Mouse (Mus musculus) B cell, adult 67 days (primary cell): Measurements from ENCODE around the gene H2al1d. TPM values are rescaled to one million over a fixed set of nuclear protein-coding genes. Genes with fewer than 3 reads are reported as not detected.

ENCODE experiments used
- total RNA-seq, 2 experiments: library from RNA; stranded (reverse); gene quantifications; 4 replicates each; pipeline ENCODE4 v1.2.4; 2023

Gene H2al1d
- total RNA-seq = not detected

DNA sequence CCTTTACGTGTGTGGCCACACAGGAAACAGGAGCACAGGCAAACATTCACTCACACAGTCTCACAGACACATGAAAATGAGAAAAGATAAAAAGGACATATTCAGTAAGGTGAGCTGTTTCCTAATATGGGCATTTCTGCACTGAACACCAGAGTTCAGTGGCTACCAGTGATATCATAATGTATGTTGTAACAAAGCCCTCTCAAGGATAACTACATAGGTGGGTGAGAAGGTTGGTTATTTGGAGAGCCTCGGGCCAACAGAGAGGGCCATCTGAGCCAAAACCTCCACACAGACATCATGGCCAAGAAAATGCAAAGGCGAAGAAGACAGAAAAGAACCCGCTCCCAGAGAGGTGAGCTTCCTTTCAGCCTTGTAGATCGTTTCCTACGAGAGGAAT lies at the start of gene H2al1d:
Gene H2al1d, plus strand, starts transcription at position 301 of the 400 bp plus-strand sequence.

DNA sequence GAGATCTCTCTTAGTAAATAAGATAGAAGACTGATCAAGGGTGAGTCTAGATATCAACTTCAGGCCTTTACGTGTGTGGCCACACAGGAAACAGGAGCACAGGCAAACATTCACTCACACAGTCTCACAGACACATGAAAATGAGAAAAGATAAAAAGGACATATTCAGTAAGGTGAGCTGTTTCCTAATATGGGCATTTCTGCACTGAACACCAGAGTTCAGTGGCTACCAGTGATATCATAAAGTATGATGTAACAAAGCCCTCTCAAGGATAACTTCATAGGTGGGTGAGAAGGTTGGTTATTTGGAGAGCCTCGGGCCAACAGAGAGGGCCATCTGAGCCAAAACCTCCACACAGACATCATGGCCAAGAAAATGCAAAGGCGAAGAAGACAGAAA lies 9.7 kb upstream of the H2al1d start, which contains the start of gene H2al1a:
Gene H2al1a, plus strand, starts transcription at position 301 of the 400 bp plus-strand sequence.

GRCm38 (mm10) chrX:11302132-11302531 lies 6.5 kb upstream of the H2al1d start, which contains the start of gene H2al1b:
H2al1b (plus strand) TSS chrX:11302432.

GRCm38 (mm10) chrX:11305355-11305754 lies 3.3 kb upstream of the H2al1d start, which contains the start of gene H2al1c:
H2al1c (plus strand) TSS chrX:11305655.

DNA sequence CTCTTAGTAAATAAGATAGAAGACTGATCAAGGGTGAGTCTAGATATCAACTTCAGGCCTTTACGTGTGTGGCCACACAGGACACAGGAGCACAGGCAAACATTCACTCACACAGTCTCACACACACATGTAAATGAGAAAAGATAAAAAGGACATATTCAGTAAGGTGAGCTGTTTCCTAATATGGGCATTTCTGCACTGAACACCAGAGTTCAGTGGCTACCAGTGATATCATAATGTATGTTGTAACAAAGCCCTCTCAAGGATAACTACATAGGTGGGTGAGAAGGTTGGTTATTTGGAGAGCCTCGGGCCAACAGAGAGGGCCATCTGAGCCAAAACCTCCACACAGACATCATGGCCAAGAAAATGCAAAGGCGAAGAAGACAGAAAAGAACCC lies 3.0 kb downstream of the H2al1d start, which contains the start of gene H2al1e:
Gene H2al1e, plus strand, starts transcription at position 301 of the 400 bp plus-strand sequence.

GRCm38 (mm10) chrX:11314858-11315257 lies 6.2 kb downstream of the H2al1d start, which contains the start of gene H2al1f:
H2al1f (plus strand) TSS chrX:11315158.

GRCm38 (mm10) chrX:11317956-11318355 lies 9.3 kb downstream of the H2al1d start, which contains the start of gene H2al1g:
H2al1g (plus strand) TSS chrX:11318256.

GRCm38 (mm10) chrX:11321192-11321591 lies 12.6 kb downstream of the H2al1d start, which contains the start of gene H2al1h:
H2al1h (plus strand) TSS chrX:11321492.

DNA sequence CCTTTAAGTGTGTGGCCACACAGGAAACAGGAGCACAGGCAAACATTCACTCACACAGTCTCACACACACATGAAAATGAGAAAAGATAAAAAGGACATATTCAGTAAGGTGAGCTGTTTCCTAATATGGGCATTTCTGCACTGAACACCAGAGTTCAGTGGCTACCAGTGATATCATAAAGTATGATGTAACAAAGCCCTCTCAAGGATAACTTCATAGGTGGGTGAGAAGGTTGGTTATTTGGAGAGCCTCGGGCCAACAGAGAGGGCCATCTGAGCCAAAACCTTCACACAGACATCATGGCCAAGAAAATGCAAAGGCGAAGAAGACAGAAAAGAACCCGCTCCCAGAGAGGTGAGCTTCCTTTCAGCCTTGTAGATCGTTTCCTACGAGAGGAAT lies 15.7 kb downstream of the H2al1d start, which contains the start of gene H2al1i:
Gene H2al1i, plus strand, starts transcription at position 301 of the 400 bp plus-strand sequence.

GRCm38 (mm10) chrX:11327522-11327921 lies 18.9 kb downstream of the H2al1d start, which contains the start of gene H2al1j:
H2al1j (plus strand) TSS chrX:11327822.

Other genes starting within 250 kb of the H2al1d start
- gene H2al1a, start 9.6 kb upstream of the H2al1d start, total RNA-seq = not detected
- not detected for gene H2al1b, start 6.4 kb upstream of the H2al1d start, total RNA-seq
- not detected for gene H2al1c, start 3.2 kb upstream of the H2al1d start, total RNA-seq
- gene H2al1e, start 3.1 kb downstream of the H2al1d start, total RNA-seq = not detected
- not detected for gene H2al1f, start 6.3 kb downstream of the H2al1d start, total RNA-seq
- not detected for gene H2al1g, start 9.4 kb downstream of the H2al1d start, total RNA-seq
- not detected for gene H2al1h, start 12.7 kb downstream of the H2al1d start, total RNA-seq
- gene H2al1i, start 15.8 kb downstream of the H2al1d start, total RNA-seq = not detected
- not detected for gene H2al1j, start 19.0 kb downstream of the H2al1d start, total RNA-seq